Mouse (Mus musculus): ENCODE measurements around the gene Bpifa5. TPM values are rescaled to one million over a fixed set of nuclear protein-coding genes. Genes with fewer than 3 reads are reported as not detected.

Gene Bpifa5
- polyA plus RNA-seq, 1 experiment from 2014 or later = not detected

- Histone ChIP-seq H3K4me1 (no peaks in the 10 kb centered on the region), H3K9me3 (no peaks in the 10 kb centered on the region), H3K27me3 (replicated peaks) (no peaks in the 10 kb centered on the region), H3K36me3 (no peaks in the 10 kb centered on the region), H3K4me2 (no peak overlapping the region), H3K27ac (no peak overlapping the region), H3K9ac (no peak overlapping the region), H3K4me3 (replicated peaks) (no peak overlapping the region)
- 33% methylated on average over 1 of the region's 1 CpGs for WGBS
- no peak for ATAC-seq (ENCODE audit: insufficient read depth, low FRiP score, low read depth)
These were observed 48.7 kb downstream of the Bpifa5 start for GRCm38 (mm10) chr2:154211121-154211520.

DNA sequence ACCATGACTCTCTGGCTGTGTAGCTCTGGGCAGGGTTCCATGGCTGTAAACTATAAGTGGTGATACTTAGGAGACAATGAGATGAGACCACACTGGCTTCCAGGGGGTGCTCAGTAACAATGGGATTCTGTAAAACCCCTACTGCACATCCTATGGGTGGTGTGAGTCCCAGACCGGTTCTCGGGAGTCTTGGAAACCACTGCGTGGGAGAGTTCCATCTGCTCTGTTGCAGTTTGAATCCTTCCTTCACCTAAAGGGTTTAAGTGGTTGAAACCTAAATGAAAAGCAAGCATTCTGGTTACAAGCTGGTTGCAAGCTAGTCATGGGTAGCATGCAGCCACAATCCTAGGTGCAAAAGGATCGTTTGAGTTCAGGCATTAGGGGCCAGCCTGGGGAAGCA, 49.5 kb downstream of the Bpifa5 start:
- no peaks in the 10 kb centered on the region for H3K4me1 ChIP-seq
- no peaks in the 10 kb centered on the region for H3K36me3 ChIP-seq
- H3K9me3 ChIP-seq = no peaks in the 10 kb centered on the region
- no peaks in the 10 kb centered on the region for H3K27me3 ChIP-seq (replicated peaks)
- ATAC-seq (ENCODE audit: insufficient read depth, low FRiP score, low read depth) = no peak
- H3K27ac ChIP-seq = no peak overlapping the region
- H3K4me2 ChIP-seq = no peak overlapping the region
- no peak overlapping the region for H3K9ac ChIP-seq
- 83% methylated on average over 4 of the region's 4 CpGs for WGBS
- no peak overlapping the region for H3K4me3 ChIP-seq (replicated peaks)

GRCm38 (mm10) chr2:154215191-154215590, 52.8 kb downstream of the Bpifa5 start:
- no peaks in the 10 kb centered on the region for H3K9me3 ChIP-seq
- H3K4me3 ChIP-seq (replicated peaks) = no peak overlapping the region
- ATAC-seq (ENCODE audit: insufficient read depth, low FRiP score, low read depth) = 0 out of 2 replicates have a peak, but pooled peaks have one; percentile 13
- H3K27ac ChIP-seq = no peak overlapping the region
- H3K36me3 ChIP-seq = no peaks in the 10 kb centered on the region
- H3K4me1 ChIP-seq = no peaks in the 10 kb centered on the region
- no peak overlapping the region for H3K4me2 ChIP-seq
- H3K27me3 ChIP-seq (replicated peaks) = no peaks in the 10 kb centered on the region
- 17% methylated on average over 5 of the region's 5 CpGs for WGBS
- H3K9ac ChIP-seq = no peak overlapping the region

Other genes starting within 250 kb of the Bpifa5 start
- gene Bpifb3, start 244.4 kb upstream of the Bpifa5 start, polyA plus RNA-seq (2015; fragmentation: Nextera tagmentation; extraction: Ambion mirVana) = not detected in 2 replicates
- not detected in 2 replicates for gene Bpifb4, start 224.4 kb upstream of the Bpifa5 start, polyA plus RNA-seq (2015; fragmentation: Nextera tagmentation; extraction: Ambion mirVana)
- 0.08 TPM in 1 of 2 replicates, not detected in the other for gene Bpifa6, start 187.7 kb upstream of the Bpifa5 start, polyA plus RNA-seq (2015; fragmentation: Nextera tagmentation; extraction: Ambion mirVana)
- gene Bpifa2, start 154.3 kb upstream of the Bpifa5 start, polyA plus RNA-seq (2015; fragmentation: Nextera tagmentation; extraction: Ambion mirVana) = not detected in 2 replicates
- not detected in 2 replicates for gene Bpifa3, start 32.3 kb upstream of the Bpifa5 start, polyA plus RNA-seq (2015; fragmentation: Nextera tagmentation; extraction: Ambion mirVana)
- not detected in 2 replicates for gene Bpifa1, start 19.7 kb upstream of the Bpifa5 start, polyA plus RNA-seq (2015; fragmentation: Nextera tagmentation; extraction: Ambion mirVana)
- 234 and 239 TPM in 2 replicates for gene Bpifb1, start 28.2 kb downstream of the Bpifa5 start, polyA plus RNA-seq (2015; fragmentation: Nextera tagmentation; extraction: Ambion mirVana)
- 0.36 and 0.83 TPM in 2 replicates for gene Bpifb5, start 61.1 kb downstream of the Bpifa5 start, polyA plus RNA-seq (2015; fragmentation: Nextera tagmentation; extraction: Ambion mirVana)
- gene Bpifb9a, start 95.2 kb downstream of the Bpifa5 start, polyA plus RNA-seq (2015; fragmentation: Nextera tagmentation; extraction: Ambion mirVana) = not detected in 2 replicates
- gene Bpifb9b, start 144.6 kb downstream of the Bpifa5 start, polyA plus RNA-seq (2015; fragmentation: Nextera tagmentation; extraction: Ambion mirVana) = not detected in 2 replicates
- 15.6 and 18.3 TPM in 2 replicates for gene Cdk5rap1, start 210.4 kb downstream of the Bpifa5 start, polyA plus RNA-seq (2015; fragmentation: Nextera tagmentation; extraction: Ambion mirVana)
- gene Snta1, start 245.5 kb downstream of the Bpifa5 start, polyA plus RNA-seq (2015; fragmentation: Nextera tagmentation; extraction: Ambion mirVana) = 7.3 and 7.5 TPM in 2 replicates

Measured in stomach, embryonic 15.5 days (tissue).